Mouse (Mus musculus) urinary bladder, postnatal 10 days (tissue): ENCODE results near the gene Ptprf.

Experiments used
- DNase-seq: peaks from one replicate; pipeline ENCODE4 v3.0.0; 2022; ENCODE audit warnings: low spot score

Ptprf gene

DNA sequence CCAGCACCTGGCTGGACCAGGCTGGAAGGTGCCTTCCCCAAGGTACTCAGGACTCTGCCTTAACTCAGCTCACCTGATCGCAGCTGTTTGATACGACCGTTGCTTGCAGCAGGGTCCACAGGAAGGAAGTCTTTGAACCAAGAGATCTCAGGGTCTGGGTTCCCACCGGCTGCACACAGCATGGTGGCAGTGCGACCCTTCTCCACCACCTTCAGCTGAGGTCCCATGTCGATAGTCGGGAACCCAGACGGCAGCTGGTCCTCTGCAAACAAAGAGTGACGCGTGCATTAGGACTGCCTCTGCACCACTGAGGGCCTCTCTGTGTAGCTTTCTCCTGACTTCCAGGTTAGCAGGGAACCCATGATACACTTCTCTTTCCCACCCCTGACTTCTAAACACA lies 33.8 kb downstream of the Ptprf start:
- no peak for DNase-seq

DNA sequence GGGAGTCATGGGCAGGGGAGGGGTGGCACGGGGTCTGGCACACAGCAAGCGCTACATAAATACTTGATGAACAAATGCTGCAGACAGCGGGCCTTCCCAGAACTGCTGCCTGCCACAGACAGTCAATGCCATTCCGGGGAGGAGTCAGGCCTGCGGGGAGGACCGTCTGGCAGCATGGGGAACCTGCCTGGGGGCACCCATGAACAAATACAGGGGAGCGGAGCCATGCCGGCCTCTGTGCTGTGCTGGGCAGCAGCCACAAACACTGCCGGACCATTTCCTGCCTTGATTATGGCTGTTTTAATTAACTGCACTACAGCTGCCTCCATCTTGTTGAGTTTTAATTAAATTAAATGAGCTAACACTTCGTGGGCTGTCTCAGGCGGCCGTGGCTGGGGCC lies 35.0 kb downstream of the Ptprf start:
- no peak for DNase-seq

DNA sequence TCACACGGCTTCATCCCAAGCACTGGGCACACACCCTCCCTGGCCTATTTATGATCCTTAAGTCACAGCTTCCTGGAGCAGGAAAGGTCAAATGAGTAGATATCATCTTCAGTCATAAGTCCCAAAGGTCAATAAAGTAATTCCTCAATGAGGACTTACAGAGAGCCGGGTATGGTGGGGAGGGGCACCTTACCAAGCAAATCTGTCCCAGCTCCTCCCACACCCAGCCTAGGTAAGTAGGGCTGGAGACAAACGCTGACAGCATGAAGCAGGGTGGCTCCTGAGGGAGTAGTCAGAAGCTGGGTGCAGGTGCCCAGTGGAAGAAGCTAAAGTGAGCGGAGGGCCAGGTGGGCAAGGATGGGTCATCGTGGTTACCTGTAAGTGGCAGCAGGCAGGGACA lies 36.3 kb downstream of the Ptprf start:
- DNase-seq, result no peak

DNA sequence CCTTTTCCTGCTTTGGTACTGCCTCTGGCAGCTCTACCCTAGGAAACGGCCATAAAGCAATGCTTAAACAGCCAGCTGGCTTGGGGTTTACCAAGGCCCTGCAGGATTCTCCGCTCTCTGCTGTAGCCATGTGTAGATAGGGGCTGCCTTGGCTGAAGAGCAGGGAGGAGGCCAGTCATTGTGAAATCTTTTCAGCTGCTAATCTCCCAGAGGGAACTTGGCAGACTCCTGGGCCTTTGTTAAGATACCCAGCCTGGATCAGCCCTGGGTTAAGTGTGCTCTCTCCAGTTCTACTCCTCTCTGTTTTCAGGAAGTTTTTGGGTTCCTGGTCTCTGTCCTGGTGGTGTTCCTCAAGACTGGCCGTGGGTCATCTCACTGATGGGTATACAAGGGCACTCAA lies 43.9 kb downstream of the Ptprf start:
- DNase-seq, result no peak

DNA sequence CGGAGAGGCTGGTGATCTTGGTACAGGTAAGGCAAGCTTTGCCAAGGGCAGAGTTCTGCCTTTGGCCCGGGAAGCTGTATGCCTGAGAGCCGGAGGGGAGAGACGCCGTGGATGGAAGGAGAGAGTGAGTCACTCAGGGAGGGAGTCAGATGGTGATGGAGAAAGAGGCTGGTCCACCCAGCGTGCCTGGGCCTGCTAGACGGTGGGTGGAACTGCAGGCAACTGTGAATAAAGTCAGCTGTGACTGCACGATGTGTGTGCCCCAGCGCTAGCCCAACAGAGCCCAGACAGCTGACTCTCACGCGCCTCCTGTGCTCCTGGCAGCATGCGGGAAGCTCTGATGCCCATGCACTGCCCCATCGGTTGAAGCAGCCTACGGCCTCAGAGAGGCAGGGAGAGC lies 45.4 kb downstream of the Ptprf start:
- no peak for DNase-seq

DNA sequence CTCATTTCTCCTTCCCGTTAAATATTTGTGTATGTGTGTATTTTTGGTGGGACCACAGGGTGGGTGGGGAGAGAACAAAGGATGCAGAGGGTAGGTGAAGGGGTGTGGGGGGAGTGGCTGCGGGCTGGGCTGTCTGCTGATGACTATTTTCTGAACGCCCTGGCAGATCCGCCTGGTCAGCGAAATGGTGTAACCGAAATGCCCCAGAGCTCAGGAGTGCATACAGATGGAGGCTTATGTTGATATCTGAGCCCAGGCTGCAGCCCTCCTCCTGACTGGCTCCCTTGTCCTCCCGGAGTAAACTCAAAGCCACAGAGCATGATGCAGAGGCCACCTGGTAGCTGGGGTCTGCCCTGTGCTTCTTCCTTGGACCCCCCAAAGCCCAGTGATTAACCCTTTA lies 47.4 kb downstream of the Ptprf start:
- DNase-seq, result no peak

DNA sequence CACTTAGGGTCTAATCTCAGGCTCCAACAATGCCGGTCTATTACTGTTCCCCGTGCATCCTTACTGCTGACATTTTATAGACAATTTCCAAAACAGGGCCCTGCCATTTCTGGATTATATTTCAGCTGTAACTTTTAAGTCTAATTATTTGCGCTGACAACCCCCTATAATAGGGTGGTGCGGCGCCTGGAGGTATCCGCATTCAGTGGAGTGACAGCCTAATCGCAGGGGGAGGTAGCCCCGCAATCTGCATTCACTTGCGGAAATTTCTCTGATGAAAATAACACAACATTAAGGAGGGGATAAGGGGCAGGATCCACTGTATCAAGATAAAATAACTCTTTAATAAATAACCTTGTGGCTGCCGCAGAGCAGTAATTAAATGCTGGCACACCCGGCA lies 47.9 kb downstream of the Ptprf start:
- DNase-seq, result no peak

DNA sequence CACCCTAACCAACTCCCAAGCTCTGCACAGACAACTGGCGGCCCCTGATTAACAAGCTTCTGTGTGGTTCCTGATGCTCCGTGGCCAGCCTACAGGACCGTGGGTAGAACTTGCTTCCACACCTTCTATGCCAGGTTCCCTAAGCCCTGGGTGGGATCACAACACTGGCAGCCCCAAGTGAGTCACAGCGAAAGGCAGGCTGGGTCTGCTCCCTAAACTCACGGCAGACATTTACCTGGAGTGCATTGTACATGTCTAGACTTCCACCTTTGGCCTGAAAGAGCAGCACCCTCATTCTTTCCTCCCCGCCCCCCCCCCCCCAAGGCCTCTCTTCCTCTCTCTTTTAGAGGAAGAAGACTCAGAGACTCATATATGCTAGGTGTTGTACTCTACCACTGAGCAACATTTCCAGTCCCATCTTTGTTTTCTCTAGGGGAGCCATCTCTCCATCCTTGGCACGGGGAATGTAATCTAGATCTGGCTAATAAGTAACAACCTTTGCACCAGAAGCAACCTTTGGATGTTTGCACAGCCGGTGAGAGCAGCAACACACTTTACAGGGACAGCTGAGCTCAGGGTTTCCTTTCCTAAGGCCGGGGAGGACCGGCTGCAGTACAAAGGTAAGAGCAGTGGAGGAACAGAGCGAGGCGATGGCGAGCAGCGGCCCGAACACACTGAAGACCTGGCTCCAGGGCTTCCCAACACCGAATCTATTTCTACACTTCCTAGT lies 51.1 kb downstream of the Ptprf start:
- no peak for DNase-seq

DNA sequence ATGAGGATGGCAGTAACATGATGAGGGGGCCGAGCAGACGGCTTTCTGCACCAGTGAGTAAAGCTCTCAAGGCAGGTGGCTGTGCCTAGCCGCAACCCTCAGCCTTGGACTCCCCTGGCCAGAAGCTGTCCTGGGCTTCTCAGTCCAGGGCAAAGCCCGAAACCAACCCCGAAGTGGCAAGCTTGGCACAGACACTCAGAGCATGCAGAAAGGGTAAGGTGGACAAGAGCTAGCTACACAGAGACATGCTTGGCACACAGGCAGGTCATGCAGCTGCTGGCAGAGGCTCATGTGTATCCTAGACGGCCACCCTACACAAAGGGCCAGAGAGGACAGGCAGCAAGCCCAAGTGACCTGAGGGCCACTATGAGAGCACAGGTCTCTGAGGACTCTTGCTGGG lies 52.5 kb downstream of the Ptprf start:
- no peak for DNase-seq

DNA sequence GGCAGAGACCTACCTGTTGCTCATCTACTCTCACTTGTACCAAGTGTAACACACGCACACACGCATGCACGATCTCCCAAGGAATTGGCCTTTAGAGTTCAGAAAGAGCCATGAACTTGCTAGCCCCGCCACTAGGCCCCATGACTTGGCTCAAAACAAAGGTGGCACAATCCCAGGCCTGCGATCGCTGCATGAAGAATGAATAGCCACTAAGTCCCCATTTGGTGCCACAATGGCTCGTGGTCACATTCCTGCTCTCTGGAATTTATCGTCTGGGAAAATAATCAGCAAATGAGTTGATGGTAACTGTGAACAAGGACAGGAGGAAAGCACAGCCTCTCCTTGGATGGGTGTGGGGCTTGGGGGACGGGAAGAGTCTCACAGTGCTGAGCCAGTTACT lies 54.3 kb downstream of the Ptprf start:
- DNase-seq, result no peak

DNA sequence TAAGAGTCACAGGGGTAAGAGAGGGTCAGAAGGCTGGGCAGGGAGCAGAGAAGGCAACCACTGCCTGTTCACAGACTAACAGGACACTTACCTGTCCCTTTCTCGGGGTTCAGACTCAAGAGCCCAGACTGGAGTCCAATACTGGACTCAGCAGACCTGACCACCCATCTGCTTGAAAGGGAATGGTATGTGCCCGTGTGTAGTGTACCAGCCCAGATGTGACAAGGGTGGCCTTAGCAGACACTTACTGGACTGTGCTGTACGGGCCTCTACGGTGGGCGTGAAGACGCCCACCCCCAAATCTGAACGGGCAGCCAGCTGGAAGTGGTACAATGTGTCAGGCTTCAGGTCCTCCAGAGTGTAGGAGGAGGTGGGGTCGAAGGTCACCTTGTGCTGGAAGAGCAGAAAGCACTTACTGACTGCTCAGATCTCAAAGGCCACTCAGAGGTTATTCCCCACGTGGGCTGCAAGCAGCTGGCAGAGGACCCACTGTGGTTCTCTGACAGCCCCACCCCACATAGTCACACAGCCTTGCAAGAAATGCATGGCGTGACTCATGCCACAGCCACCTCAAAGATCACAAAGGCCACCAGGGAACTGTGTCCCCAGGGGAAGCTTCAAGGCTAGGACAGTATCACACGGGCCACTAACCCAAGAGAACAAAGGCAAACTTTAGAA lies 56.4 kb downstream of the Ptprf start:
- DNase-seq, result no peak

DNA sequence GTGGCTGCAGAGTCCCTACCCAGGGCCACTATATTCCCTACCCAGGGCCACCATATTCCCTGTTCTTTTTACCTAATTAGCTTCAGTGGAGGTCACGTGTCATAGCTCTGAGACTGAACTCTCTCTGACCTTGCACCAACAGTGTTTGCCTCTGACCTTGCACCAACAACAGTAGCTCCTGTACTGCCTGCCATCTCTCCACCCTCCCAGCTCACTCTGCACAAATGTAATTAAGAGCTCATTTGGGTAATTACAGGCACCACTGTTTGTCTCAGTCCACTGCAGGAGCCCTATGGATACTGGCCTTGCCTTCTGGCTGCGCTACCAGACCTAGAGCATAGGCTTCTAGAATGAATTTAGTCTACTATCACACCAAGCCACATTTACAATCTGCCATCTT lies 57.3 kb downstream of the Ptprf start:
- DNase-seq, result no peak

DNA sequence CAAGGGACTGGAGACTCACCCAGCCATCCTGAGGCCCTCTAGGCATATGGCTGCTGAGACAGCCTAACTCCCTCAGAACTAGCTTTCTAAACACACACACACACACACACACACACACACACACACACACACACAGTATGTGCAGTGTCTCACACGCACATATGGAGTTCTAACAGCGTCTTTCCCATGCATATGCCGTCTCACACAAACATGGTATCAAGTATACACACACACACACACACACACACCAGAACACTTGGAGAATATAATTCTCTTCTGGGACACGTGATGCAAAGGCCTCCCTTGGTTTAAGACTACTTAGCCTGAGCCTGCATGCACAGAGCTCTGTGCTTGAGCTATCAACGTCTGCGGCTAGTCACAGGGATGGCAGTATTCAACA lies 59.3 kb downstream of the Ptprf start:
- no peak for DNase-seq

DNA sequence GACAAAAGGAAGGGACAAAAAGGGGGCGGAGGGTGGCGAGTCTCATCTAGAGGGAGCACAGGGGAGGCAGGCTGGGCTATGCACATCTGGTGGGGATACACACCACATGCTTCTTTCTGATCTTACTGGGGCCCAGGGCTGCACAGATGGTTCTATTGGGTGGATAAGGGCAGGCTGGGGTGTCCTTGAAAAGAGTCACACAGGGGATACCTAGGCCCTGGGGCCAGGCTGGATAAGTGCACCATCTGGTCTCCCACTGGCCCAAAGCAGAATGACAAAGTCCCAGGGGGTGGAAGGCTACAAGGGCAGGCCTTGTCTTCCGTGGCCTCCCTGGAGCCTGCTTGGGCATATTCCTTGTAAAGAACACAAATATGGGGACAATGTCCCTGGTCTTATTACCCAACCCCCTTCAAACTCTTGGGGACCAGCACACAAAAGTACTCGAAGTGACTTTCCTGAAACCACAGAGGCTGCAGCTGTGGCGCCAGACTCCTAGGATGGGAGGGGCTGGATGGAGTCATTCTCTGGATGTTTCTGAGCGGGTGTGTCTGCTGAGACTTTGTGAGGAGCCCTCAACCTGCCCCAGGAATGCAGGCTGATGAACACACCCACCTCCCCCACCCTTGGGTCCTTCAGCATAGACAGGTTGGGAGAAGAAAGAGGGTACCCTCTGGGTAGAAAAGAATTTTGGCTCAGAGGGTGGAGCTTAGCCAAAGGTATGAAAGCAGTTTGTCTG lies 62.0 kb downstream of the Ptprf start:
- no peak for DNase-seq

DNA sequence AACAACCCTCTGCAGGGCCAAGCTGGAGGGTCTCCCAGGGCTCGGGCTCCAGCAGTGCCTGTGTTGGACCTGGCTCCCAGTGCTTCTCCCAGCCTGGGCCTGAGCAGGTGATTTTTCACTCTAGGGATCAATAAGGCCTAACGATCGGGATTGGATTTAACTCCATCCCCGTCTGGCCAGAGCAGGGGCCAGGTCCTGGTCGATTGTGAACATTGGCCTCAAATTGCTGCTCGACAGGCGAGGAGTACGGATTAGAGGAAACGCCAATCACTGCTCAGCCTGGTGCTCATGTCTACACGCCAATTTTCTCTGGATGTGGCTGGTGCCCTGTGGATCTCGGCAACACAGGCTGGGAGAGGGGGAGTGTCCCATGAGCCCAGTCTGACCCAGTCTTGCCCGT lies 63.8 kb downstream of the Ptprf start:
- no peak for DNase-seq

DNA sequence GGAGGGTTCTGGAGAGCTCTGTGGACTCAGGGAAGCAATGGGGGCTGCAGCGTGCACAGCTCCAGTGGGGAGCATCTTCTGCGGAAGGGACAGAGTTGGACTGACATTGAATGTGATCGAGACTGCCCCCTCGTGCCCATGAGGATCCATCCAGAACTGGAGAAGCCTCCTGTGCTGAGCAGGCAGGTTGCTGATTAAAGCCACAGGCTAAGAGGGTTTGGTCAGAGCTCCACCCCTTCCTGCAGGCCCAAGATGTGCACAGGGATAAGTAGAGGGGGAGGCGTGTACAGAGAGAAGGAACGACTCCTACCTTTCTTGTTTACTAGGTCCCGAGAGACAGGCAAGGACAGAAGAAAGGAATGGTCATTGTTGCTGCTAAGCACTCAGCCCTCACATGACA lies 69.9 kb downstream of the Ptprf start:
- DNase-seq, result no peak

DNA sequence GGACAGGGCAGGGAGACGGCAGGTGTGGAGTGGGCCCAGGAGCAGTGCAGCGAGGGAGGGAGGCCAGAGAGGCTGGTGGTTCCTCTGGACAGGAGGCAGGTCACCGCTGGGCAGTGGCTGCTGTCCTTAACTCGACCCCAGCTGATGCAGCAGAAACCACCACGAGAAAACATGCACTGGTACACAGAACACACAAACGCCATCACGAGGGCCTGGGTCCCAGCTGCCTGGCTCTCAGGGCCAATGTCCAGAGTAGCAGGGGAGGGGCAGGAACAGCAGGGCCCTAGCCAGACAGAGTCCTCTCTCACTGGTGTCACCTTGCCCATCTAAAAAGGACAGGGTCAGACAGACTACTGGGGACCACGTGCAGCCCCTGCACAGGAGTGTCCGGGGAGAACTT lies 70.4 kb downstream of the Ptprf start:
- DNase-seq, result no peak

DNA sequence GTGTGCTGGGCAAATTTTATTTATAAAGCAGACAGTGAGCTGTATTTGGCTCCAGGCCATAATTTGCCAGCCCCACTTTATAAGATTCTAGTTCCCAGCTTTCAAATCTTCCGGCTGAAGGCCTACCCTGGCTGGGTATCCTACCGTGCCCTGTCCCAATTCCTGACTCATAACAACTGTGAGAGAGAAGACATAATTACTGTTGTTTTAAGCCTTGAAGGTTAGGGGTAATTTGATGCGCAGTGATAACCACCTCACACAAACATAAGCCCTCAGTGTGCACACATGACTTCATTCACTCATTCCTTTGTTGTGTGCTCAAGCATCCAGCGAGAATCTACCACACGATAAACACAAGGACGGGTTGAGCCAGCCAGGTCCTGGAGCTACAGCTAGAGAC lies 71.7 kb downstream of the Ptprf start:
- DNase-seq, result no peak

DNA sequence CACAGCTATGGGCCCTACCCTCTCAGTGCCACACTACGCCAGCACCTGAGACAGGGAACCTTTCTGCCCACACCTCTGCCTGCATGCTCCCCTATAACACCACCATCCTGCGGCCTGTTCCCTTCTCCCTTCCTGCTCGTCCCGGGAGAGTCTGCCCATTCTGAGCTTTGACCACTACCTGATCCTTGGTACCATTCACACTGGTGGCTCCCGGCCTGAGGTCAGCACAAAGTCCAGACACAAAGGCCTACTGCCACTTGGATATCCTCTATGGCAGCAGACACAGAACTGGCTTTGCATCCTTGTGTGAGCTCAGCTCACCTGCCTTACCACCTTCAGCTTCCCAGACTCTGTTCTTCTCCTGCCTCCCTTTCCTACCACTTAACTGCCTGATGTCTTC lies 72.7 kb downstream of the Ptprf start:
- no peak for DNase-seq

DNA sequence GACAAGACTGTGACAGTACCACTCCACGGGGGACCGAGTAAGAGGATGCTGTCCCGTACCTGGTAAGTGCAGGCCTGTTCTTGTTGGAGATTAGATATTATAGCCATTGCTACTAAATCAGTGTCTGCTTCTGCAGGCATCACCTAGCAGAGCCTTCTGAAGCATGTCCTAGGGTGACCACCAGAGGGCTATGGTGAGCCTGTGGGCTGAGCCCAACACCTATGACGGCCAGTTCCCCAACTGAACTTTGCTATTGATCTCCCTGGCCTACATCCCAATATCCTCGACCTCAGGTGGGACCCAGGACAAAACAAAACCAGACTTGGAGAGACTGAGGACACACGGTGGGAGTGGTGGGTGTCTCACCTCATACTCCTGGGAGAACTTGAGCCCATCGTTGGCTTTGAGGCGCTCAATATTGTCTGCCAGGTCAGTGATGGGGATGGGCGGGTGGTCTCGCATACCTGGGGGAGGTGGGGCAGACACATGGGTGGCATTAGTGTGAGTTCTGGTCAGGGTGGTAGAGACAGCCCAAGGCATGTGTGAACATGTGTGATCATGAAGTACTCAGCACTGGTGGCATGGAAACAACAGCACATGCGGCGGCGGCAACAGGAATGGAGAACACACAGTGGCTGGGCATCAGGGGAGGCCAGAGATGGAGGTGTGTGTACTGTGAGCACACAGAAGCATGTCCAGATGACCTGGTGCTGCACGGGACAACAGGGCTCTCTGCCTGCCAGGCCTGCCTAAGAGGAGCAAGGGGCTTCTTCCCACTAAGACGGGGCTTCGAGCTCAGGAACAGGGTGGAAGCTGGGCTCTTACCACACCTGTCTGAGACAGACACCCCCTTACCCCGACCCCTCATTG lies 74.2 kb downstream of the Ptprf start:
- DNase-seq, result no peak

DNA sequence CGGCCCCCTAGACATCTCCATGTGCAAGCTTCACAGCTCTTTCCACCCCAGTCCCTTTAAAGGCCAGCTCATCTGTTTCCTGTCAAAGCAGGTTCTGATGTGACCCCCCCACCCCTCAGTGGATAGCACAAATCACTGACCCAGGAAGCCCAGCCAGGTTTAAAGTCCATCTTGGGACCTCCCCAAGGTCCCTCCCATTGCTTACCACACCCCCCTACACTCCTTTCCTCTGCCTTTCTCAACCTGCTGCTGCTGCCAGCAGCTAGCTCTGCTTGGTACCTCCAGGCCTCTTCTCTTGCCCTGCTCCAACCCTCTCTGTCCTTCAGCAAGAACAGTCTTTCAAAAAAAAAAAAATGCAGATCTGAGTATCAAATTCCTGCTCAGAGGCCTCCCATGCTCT lies 76.3 kb downstream of the Ptprf start:
- DNase-seq, result no peak

DNA sequence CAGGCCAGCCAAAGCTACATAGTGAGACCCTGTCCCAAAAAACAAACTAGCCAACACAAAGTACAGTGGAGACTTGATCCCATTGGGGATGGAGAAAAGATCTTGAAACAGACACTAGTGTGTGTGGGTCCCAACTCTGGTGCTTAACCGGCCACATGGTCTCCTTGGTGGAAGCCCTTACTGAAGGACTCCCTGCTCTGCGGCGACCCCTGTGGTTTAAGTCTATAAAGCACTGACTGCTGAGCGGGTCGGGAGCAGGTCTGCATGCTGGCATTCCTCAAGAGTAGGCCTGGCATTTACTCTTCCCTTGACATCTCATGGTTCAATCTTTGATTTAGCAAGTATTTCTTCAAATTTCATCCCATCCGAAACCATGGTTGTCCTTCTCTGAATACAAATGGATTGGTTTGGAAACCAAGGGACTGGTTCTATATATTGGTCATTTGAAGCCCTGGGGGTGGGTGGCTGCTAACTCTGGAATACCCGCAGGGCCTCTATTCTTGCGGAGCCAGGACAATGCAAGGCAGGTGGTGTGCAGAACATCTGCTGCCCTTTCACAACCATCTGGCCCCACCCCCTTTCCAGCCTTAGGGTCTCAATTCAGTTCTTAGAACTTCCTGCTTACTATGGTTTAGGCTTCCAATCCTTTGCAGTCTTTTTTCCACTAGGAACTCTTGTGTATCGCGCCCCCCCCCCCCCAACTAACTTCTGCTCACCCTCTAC lies 84.1 kb downstream of the Ptprf start:
- no peak for DNase-seq
